ENCODE assay signal across 9 mouse cellular contexts in the genomic region with DNA sequence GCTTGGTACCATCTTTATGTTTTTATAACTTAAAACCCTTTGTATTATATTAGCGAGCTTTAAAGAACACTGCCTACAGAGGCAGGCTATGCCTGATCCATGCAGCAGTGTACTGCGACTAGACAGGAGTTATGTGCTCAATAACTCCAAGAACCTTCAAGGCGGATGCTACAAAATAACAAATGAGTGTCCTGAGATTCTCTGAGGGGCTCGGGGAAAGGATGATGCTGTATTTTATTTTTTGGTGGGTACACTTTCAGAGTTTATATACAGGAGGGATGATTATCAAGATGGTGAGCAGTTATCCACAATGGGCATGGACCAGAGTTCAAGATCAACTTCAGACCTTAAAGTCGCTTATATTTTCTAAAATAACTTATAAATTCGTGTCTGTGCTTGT. TPM values are rescaled to one million over a fixed set of nuclear protein-coding genes. Genes with fewer than 3 reads are reported as not detected.
DNase-seq lines count a peak whose midpoint lies in the region; ATAC-seq and TF ChIP-seq lines count a peak whose summit lies in the region.
"Had no signal": no experiment of that assay in that cellular context is flagged by ENCODE, and none has a peak within 500 bp of the region (broad histone marks: within the 10 kb centered on the region; RNA-seq: fewer than 3 reads in every experiment).

No protein-coding gene starts in this region.

- peak overlapping the region; percentile 43 for H3K4me2 ChIP-seq in neural tube, embryonic 11.5 days (ENCODE audit: low read depth)
- H3K4me2 ChIP-seq in limb, embryonic 14.5 days (replicated peaks; ENCODE audit: low read depth, low read length, severe bottlenecking), result peak overlapping the region; percentile 69
- peak overlapping the region; percentile 61 for H3K4me2 ChIP-seq in stomach, embryonic 16.5 days (ENCODE audit: low read depth, low read length)

- H3K4me3 ChIP-seq in neural tube, embryonic 11.5 days (ENCODE audit: low read depth, low read length), result peak overlapping the region; percentile 68
- peak overlapping the region; percentile 80 for H3K4me3 ChIP-seq in limb, embryonic 14.5 days (replicated peaks; ENCODE audit: low read length)
- peak overlapping the region; percentile 54 for H3K4me3 ChIP-seq in stomach, embryonic 16.5 days (replicated peaks; ENCODE audit: low read length)

- H3K9me3 ChIP-seq in neural tube, embryonic 11.5 days (ENCODE audit: control insufficient read depth, low read length), result no peaks in the 10 kb centered on the region
- H3K9me3 ChIP-seq in limb, embryonic 14.5 days (ENCODE audit: control insufficient read depth, low read length), result no peaks in the 10 kb centered on the region
- H3K9me3 ChIP-seq in stomach, embryonic 16.5 days (replicated peaks; ENCODE audit: control insufficient read depth, low read length), result no peaks in the 10 kb centered on the region

- WGBS in neural tube, embryonic 11.5 days, result 33% methylated on average over 6 of the region's 6 CpGs
- 24% methylated on average over 6 of the region's 6 CpGs for WGBS in limb, embryonic 14.5 days
- WGBS in stomach, embryonic 16.5 days, result 15% methylated on average over 6 of the region's 6 CpGs

- no peak for ATAC-seq in CD4-positive, CD25-positive, alpha-beta regulatory T cell, adult 4 months
- ATAC-seq in neural tube, embryonic 11.5 days (ENCODE audit: insufficient read depth, low FRiP score, low TSS enrichment), result no peak
- ATAC-seq in limb, embryonic 14.5 days (ENCODE audit: low FRiP score, low read depth), result no peak
- peak; percentile 0; the same call in 1 of the 2 replicates for ATAC-seq in stomach, embryonic 16.5 days (ENCODE audit: insufficient read depth, low FRiP score)
- no peak for ATAC-seq in granulocyte monocyte progenitor cell, adult 5-6 weeks (replicated peaks; ENCODE audit: poor library complexity, severe bottlenecking)

- peak overlapping the region; percentile 95 for H3K27ac ChIP-seq in neural tube, embryonic 11.5 days (ENCODE audit: low read depth, low read length)
- H3K27ac ChIP-seq in limb, embryonic 14.5 days (replicated peaks; ENCODE audit: low read depth, low read length), result peak overlapping the region; percentile 92
- peak overlapping the region; percentile 87 for H3K27ac ChIP-seq in stomach, embryonic 16.5 days (ENCODE audit: low read length)

- no peaks in the 10 kb centered on the region for H3K27me3 ChIP-seq in neural tube, embryonic 11.5 days (ENCODE audit: control insufficient read depth, insufficient read depth, low read length)
- no peaks in the 10 kb centered on the region for H3K27me3 ChIP-seq in limb, embryonic 14.5 days (ENCODE audit: control insufficient read depth, insufficient read depth, low read length)
- no peaks in the 10 kb centered on the region for H3K27me3 ChIP-seq in stomach, embryonic 16.5 days (ENCODE audit: control insufficient read depth, insufficient read depth, low read length)

- no peak for TF ChIP-seq POLR2A in limb, embryonic 14.5 days (IDR thresholded peaks at IDR 0.05; ENCODE audit: borderline replicate concordance, extremely low read depth, insufficient read depth, insufficient read length)

- H3K9ac ChIP-seq in neural tube, embryonic 11.5 days (ENCODE audit: low read length), result peak overlapping the region; percentile 97
- H3K9ac ChIP-seq in limb, embryonic 14.5 days (ENCODE audit: low read depth, low read length, severe bottlenecking), result peak overlapping the region; percentile 96
- peak overlapping the region; percentile 78 for H3K9ac ChIP-seq in stomach, embryonic 16.5 days (ENCODE audit: low read length)

- 0 out of 2 replicates have a peak, but pooled peaks cover 3% of the 10 kb centered on the region for H3K36me3 ChIP-seq in neural tube, embryonic 11.5 days (ENCODE audit: control insufficient read depth, insufficient read depth, low read length)
- peaks cover 8% of the 10 kb centered on the region; the same call in 1 of the 2 replicates for H3K36me3 ChIP-seq in limb, embryonic 14.5 days (ENCODE audit: control insufficient read depth, insufficient read depth, low read length)
- H3K36me3 ChIP-seq in stomach, embryonic 16.5 days (ENCODE audit: control insufficient read depth, insufficient read depth, low read length), result 0 out of 2 replicates have a peak, but pooled peaks cover 4% of the 10 kb centered on the region

- peak; percentile 13 for DNase-seq in CD4-positive, CD25-positive, alpha-beta regulatory T cell, adult 2 months (ENCODE audit: low read depth, low spot score)
- DNase-seq in neural tube, embryonic 11.5 days (ENCODE audit: low spot score), result no peak
- DNase-seq in neural tube, embryonic 10.5 days (ENCODE audit: extremely low spot score, low spot score), result no peak
- DNase-seq in limb, embryonic 14.5 days (ENCODE audit: low spot score), result no peak
- DNase-seq in gastrocnemius, postnatal 10 days, result no peak

- H3K4me1 ChIP-seq in neural tube, embryonic 11.5 days (ENCODE audit: control insufficient read depth, insufficient read depth, low read length), result no peaks in the 10 kb centered on the region; the same call in 1 of the 2 replicates
- 0 out of 2 replicates have a peak, but pooled peaks cover 4% of the 10 kb centered on the region for H3K4me1 ChIP-seq in limb, embryonic 14.5 days (ENCODE audit: control insufficient read depth, insufficient read depth, low read length)
- peaks cover 16% of the 10 kb centered on the region; the same call in 1 of the 2 replicates for H3K4me1 ChIP-seq in stomach, embryonic 16.5 days (ENCODE audit: control insufficient read depth, insufficient read depth, low read length)

RNA-seq across cellular contexts. Expression of a gene that starts 0.7 kb away (rescaled TPM):
- polyA plus RNA-seq in CD4-positive, CD25-positive, alpha-beta regulatory T cell, adult 4 months (2017; shearing (Covaris generic)), result 10 to 100 TPM; 39.1 to 68.6 TPM
- polyA plus RNA-seq in neural tube, embryonic 11.5 days (2014; fragmentation: Nextera tagmentation; extraction: Ambion mirVana), result 29.0 and 33.0 TPM in 2 replicates
- polyA plus RNA-seq in limb, embryonic 14.5 days (2012; rRNA removed), result 88.8 and 114 TPM in 2 replicates
- polyA plus RNA-seq in limb, embryonic 14.5 days (2014; fragmentation: Nextera tagmentation; extraction: Ambion mirVana), result 29.4 and 30.9 TPM in 2 replicates
- 36.8 and 37.6 TPM in 2 replicates for polyA plus RNA-seq in stomach, embryonic 16.5 days (2015; fragmentation: Nextera tagmentation; extraction: Ambion mirVana)
- total RNA-seq in granulocyte monocyte progenitor cell, adult 5-6 weeks (2014; fragmentation: Nextera tagmentation), result 25.3 and 28.6 TPM in 2 replicates
- total RNA-seq in granulocyte monocyte progenitor cell, adult 5-6 weeks (2017), result 17.7 and 18.6 TPM in 2 replicates
- 10 to 100 TPM; 18.9 to 25.0 TPM for total RNA-seq in gastrocnemius, postnatal 10 days (2021)

RNA-seq across cellular contexts. Expression of a gene that starts 9.4 kb away (rescaled TPM):
- not detected for polyA plus RNA-seq in CD4-positive, CD25-positive, alpha-beta regulatory T cell, adult 4 months (2017; shearing (Covaris generic))
- polyA plus RNA-seq in neural tube, embryonic 11.5 days (2014; fragmentation: Nextera tagmentation; extraction: Ambion mirVana), result 2,412 and 2,433 TPM in 2 replicates
- polyA plus RNA-seq in limb, embryonic 14.5 days (2012; rRNA removed), result 70.0 and 113 TPM in 2 replicates
- polyA plus RNA-seq in limb, embryonic 14.5 days (2014; fragmentation: Nextera tagmentation; extraction: Ambion mirVana), result 197 and 201 TPM in 2 replicates
- 11.6 and 16.3 TPM in 2 replicates for polyA plus RNA-seq in stomach, embryonic 16.5 days (2015; fragmentation: Nextera tagmentation; extraction: Ambion mirVana)
- total RNA-seq in granulocyte monocyte progenitor cell, adult 5-6 weeks (2014; fragmentation: Nextera tagmentation), result not detected in 2 replicates
- not detected in 2 replicates for total RNA-seq in granulocyte monocyte progenitor cell, adult 5-6 weeks (2017)
- total RNA-seq in gastrocnemius, postnatal 10 days (2021), result not detected
- total RNA-seq: hematopoietic stem cell, adult 5-6 weeks had no signal

RNA-seq across cellular contexts. Expression of a gene that starts 16.5 kb away (rescaled TPM):
- 1 to 10 TPM; 3.9 to 4.5 TPM for polyA plus RNA-seq in CD4-positive, CD25-positive, alpha-beta regulatory T cell, adult 4 months (2017; shearing (Covaris generic))
- 2,190 and 2,258 TPM in 2 replicates for polyA plus RNA-seq in neural tube, embryonic 11.5 days (2014; fragmentation: Nextera tagmentation; extraction: Ambion mirVana)
- polyA plus RNA-seq in limb, embryonic 14.5 days (2012; rRNA removed), result 4,119 and 4,850 TPM in 2 replicates
- polyA plus RNA-seq in limb, embryonic 14.5 days (2014; fragmentation: Nextera tagmentation; extraction: Ambion mirVana), result 3,906 and 5,793 TPM in 2 replicates
- polyA plus RNA-seq in stomach, embryonic 16.5 days (2015; fragmentation: Nextera tagmentation; extraction: Ambion mirVana), result 5,545 and 5,672 TPM in 2 replicates
- 2.8 TPM in 1 of 2 replicates, not detected in the other for total RNA-seq in granulocyte monocyte progenitor cell, adult 5-6 weeks (2014; fragmentation: Nextera tagmentation)
- 0.46 and 0.52 TPM in 2 replicates for total RNA-seq in granulocyte monocyte progenitor cell, adult 5-6 weeks (2017)
- total RNA-seq in gastrocnemius, postnatal 10 days (2021), result 1,000 to 10,000 TPM in 1 of 2 experiments, 100 to 1,000 TPM in 1; 968 to 1,389 TPM

RNA-seq across cellular contexts. Expression of a gene that starts 20.0 kb away (rescaled TPM):
- not detected for polyA plus RNA-seq in CD4-positive, CD25-positive, alpha-beta regulatory T cell, adult 4 months (2017; shearing (Covaris generic))
- polyA plus RNA-seq in neural tube, embryonic 11.5 days (2014; fragmentation: Nextera tagmentation; extraction: Ambion mirVana), result 4.4 and 4.5 TPM in 2 replicates
- 0.87 and 2.4 TPM in 2 replicates for polyA plus RNA-seq in limb, embryonic 14.5 days (2012; rRNA removed)
- polyA plus RNA-seq in limb, embryonic 14.5 days (2014; fragmentation: Nextera tagmentation; extraction: Ambion mirVana), result 0.91 and 1.1 TPM in 2 replicates
- 3.3 and 5.5 TPM in 2 replicates for polyA plus RNA-seq in stomach, embryonic 16.5 days (2015; fragmentation: Nextera tagmentation; extraction: Ambion mirVana)
- not detected in 2 replicates for total RNA-seq in granulocyte monocyte progenitor cell, adult 5-6 weeks (2014; fragmentation: Nextera tagmentation)
- total RNA-seq in granulocyte monocyte progenitor cell, adult 5-6 weeks (2017), result not detected in 2 replicates
- under 1 TPM in 1 of 2 experiments, not detected in 1; 0.79 TPM for total RNA-seq in gastrocnemius, postnatal 10 days (2021)
- total RNA-seq: hematopoietic stem cell, adult 5-6 weeks had no signal

RNA-seq across cellular contexts. Expression of a gene that starts 29.5 kb away (rescaled TPM):
- polyA plus RNA-seq in CD4-positive, CD25-positive, alpha-beta regulatory T cell, adult 4 months (2017; shearing (Covaris generic)), result 10 to 100 TPM in 1 of 2 experiments, not detected in 1; 13.1 TPM
- polyA plus RNA-seq in neural tube, embryonic 11.5 days (2014; fragmentation: Nextera tagmentation; extraction: Ambion mirVana), result 4,557 and 4,602 TPM in 2 replicates
- 9,478 and 10,620 TPM in 2 replicates for polyA plus RNA-seq in limb, embryonic 14.5 days (2012; rRNA removed)
- polyA plus RNA-seq in limb, embryonic 14.5 days (2014; fragmentation: Nextera tagmentation; extraction: Ambion mirVana), result 9,964 and 14,532 TPM in 2 replicates
- 13,147 and 13,964 TPM in 2 replicates for polyA plus RNA-seq in stomach, embryonic 16.5 days (2015; fragmentation: Nextera tagmentation; extraction: Ambion mirVana)
- 0.73 TPM in 1 of 2 replicates, not detected in the other for total RNA-seq in granulocyte monocyte progenitor cell, adult 5-6 weeks (2014; fragmentation: Nextera tagmentation)
- total RNA-seq in granulocyte monocyte progenitor cell, adult 5-6 weeks (2017), result 6.1 and 16.0 TPM in 2 replicates
- 1,000 to 10,000 TPM in 1 of 2 experiments, 100 to 1,000 TPM in 1; 662 to 1,092 TPM for total RNA-seq in gastrocnemius, postnatal 10 days (2021)

Comparison
In these comparisons a context has a peak if more than half of its experiments do, and no peak if none do; other contexts are left out.
1. RNA of a gene that starts 9.4 kb away (polyA plus RNA-seq): 2,412 to 2,433 TPM in neural tube, embryonic 11.5 days, 70.0 to 201 TPM in limb, embryonic 14.5 days and 11.6 to 16.3 TPM in stomach, embryonic 16.5 days; not detected in CD4-positive, CD25-positive, alpha-beta regulatory T cell, adult 4 months; every median in the first group is over 10 times any median in the second.
2. RNA of a gene that starts 16.5 kb away (polyA plus RNA-seq): 3,906 to 5,793 TPM in limb, embryonic 14.5 days, 5,545 to 5,672 TPM in stomach, embryonic 16.5 days and 2,190 to 2,258 TPM in neural tube, embryonic 11.5 days; 3.9 to 4.5 TPM in CD4-positive, CD25-positive, alpha-beta regulatory T cell, adult 4 months; every median in the first group is over 100 times any median in the second.
3. Peak in every context shown above with its lines, with median percentiles within 50 percentile points of each other: H3K27ac ChIP-seq, H3K4me2 ChIP-seq, H3K4me3 ChIP-seq and H3K9ac ChIP-seq.